Mouse (Mus musculus): ENCODE results near the gene Tlk1. TPM values are rescaled to one million over a fixed set of nuclear protein-coding genes. Genes with fewer than 3 reads are reported as not detected.

Tlk1 gene
- polyA plus RNA-seq, 1 experiment from 2014 or later, result 16.5 TPM

DNA sequence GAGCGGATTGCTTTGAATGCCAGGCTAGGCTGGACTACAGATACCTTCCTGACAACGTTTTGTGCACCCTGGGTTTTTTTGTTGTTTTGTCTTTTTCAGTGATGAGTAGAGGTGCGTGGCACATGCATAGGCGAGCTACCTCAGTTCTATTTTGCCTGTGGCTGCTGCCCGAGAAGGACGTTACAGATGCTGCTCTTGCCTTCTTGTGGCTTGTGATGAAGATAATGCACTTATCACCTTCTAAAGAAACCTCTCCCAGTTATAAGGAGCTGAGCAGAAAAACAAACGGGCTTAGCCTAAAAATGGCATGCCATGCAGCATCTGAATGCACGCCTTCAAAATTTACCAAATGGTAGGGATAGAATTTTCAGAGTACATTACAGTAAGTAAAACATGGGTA lies 2.3 kb upstream of the Tlk1 start:
- Histone ChIP-seq H3K27me3 (ENCODE audit: control insufficient read depth, insufficient read depth, low read depth, low read length) (no peaks in the 10 kb centered on the region), H3K27ac (ENCODE audit: low read length) (peak overlapping the region; percentile 100), H3K36me3 (ENCODE audit: control insufficient read depth, insufficient read depth) (no peaks in the 10 kb centered on the region), H3K9me3 (replicated peaks; ENCODE audit: control insufficient read depth, low read length) (no peaks in the 10 kb centered on the region), H3K9ac (ENCODE audit: low read depth, low read length) (peak overlapping the region; percentile 64), H3K4me1 (ENCODE audit: control insufficient read depth, low read depth, low read length) (peaks cover 50% of the 10 kb centered on the region), H3K4me2 (ENCODE audit: low read depth, low read length) (peak overlapping the region; percentile 63), H3K4me3 (ENCODE audit: low read depth, low read length) (peak overlapping the region; percentile 29)
- no peak for ATAC-seq (ENCODE audit: low read depth)
- WGBS (ENCODE audit: insufficient replicate concordance), result 25% methylated on average over 8 of the region's 8 CpGs

DNA sequence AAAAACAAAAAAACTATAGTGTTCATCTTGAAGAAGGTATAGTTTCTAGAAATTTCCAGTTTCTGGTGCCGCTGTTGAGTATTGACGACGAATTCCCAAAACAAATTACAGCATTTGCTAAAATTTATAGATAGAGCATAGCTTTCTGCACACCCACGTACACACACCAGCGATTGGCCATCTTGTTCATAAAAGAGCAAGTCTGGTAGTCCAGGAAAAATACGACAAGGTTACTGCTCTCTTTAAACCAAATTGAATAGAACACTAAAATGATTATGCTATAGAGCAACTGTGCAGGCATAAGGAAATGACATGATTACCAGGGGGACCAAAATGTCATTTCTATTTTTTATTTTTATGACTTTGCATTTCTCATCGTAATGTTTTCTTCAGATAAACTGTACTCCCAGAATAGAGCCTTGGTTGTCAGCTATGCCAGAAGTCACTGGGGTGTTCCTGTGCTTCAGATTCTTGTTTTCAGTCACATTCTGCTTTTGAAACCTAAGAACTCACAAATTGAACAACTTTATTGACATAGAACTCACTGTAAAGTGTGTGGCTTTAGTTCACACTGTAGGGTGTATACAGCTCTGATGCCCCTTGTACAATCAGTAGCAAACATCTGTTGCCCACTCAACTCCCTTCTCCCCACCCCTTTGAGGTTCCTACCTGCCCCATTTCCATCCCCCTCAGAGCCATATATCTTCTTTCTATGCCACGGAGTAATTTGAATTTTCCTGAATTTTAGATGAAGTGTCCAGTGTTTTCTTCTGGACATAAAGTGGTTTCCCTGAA lies 1.1 kb upstream of the Tlk1 start:
- Histone ChIP-seq H3K4me2 (ENCODE audit: low read depth, low read length) (peak overlapping the region; percentile 63), H3K9ac (ENCODE audit: low read depth, low read length) (peak overlapping the region; percentile 64), H3K9me3 (replicated peaks; ENCODE audit: control insufficient read depth, low read length) (no peaks in the 10 kb centered on the region), H3K27me3 (ENCODE audit: control insufficient read depth, insufficient read depth, low read depth, low read length) (no peaks in the 10 kb centered on the region), H3K27ac (ENCODE audit: low read length) (peak overlapping the region; percentile 100), H3K36me3 (ENCODE audit: control insufficient read depth, insufficient read depth) (no peaks in the 10 kb centered on the region), H3K4me1 (ENCODE audit: control insufficient read depth, low read depth, low read length) (peaks cover 53% of the 10 kb centered on the region), H3K4me3 (ENCODE audit: low read depth, low read length) (peak overlapping the region; percentile 96)
- peak; percentile 64 for ATAC-seq (ENCODE audit: low read depth)
- 33% methylated on average over 8 of the region's 8 CpGs for WGBS (ENCODE audit: insufficient replicate concordance)

DNA sequence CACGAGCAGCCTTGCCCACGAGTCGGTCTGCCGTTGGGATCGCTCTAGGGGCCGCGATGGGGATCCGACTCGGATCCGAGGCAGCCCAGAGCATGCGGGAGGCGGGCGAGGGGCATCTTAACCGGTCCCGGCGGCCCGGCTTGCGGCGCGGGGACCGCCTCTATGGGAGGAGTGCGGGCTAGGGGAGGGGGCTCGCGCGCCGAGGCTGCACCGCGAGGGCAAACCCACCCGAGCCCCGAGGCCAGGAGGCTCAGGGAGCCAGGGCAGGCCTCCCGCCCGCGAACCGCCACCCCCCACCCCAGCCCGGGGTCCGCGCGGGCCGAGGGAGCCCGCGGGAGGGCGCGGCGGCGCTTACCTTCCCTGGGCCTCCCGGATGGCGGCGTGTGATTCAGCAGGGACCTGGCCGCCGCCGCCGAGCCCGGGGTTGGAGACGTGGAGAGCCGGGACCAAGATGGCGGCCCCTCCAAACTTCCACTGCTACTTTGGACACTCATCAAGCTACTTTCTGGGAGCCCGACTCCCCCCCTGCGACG lies 624 bp downstream of the Tlk1 start:
- under 1% methylated on average over 49 of the region's 59 CpGs for WGBS (ENCODE audit: insufficient replicate concordance)
- Histone ChIP-seq H3K27me3 (ENCODE audit: control insufficient read depth, insufficient read depth, low read depth, low read length) (no peaks in the 10 kb centered on the region), H3K36me3 (ENCODE audit: control insufficient read depth, insufficient read depth) (no peaks in the 10 kb centered on the region), H3K9ac (ENCODE audit: low read depth, low read length) (peak overlapping the region; percentile 99), H3K4me2 (ENCODE audit: low read depth, low read length) (peak overlapping the region; percentile 68), H3K9me3 (replicated peaks; ENCODE audit: control insufficient read depth, low read length) (no peaks in the 10 kb centered on the region), H3K4me3 (ENCODE audit: low read depth, low read length) (peak overlapping the region; percentile 96), H3K4me1 (ENCODE audit: control insufficient read depth, low read depth, low read length) (peaks cover 36% of the 10 kb centered on the region), H3K27ac (ENCODE audit: low read length) (peak overlapping the region; percentile 100)
- ATAC-seq (ENCODE audit: low read depth), result peak; percentile 25

DNA sequence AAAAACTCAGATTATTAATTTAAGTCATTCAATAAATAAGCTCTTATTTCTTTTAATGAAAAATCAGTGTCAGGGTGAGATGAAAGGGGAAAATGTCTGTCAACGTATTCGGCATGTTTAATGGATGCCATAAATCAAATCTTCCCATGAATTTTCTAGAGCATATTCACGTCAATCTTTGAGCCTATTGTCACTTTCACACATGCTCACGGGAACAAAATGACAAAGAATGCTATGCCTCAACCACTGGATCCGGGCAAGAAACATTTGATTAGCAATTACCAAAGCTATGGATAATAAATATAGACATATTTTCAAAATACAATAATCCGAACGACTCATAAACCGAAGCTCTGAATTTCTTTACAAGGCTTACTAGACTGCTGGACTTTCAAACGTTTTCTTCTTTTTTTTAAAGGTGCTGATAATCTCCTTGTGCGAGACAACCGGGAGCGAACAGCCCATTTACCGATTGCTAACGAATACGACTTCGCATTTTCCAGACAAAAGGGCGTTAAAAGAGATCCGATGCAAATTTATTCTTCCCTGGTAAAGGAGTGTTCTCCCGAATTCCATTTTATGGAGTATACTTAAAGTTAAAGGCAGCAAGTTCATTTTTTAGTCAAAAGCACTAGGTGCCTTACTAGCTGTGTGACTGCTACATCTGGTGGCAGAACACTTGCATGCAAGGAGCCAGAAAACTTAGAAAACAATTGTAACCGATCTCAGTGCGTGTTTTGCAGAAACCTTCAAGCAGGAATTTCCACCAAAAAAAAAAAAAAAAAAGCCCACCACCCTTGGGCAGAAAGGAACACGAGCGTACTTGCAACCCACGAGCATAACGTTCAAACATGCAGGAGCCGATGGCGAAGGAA lies 1.4 kb downstream of the Tlk1 start:
- 1% methylated on average over 27 of the region's 27 CpGs for WGBS (ENCODE audit: insufficient replicate concordance)
- H3K4me2 ChIP-seq (ENCODE audit: low read depth, low read length), result peak overlapping the region; percentile 68
- H3K9ac ChIP-seq (ENCODE audit: low read depth, low read length), result peak overlapping the region; percentile 99
- H3K36me3 ChIP-seq (ENCODE audit: control insufficient read depth, insufficient read depth), result no peaks in the 10 kb centered on the region
- H3K27me3 ChIP-seq (ENCODE audit: control insufficient read depth, insufficient read depth, low read depth, low read length), result no peaks in the 10 kb centered on the region
- peak overlapping the region; percentile 96 for H3K4me3 ChIP-seq (ENCODE audit: low read depth, low read length)
- peak overlapping the region; percentile 100 for H3K27ac ChIP-seq (ENCODE audit: low read length)
- no peak for ATAC-seq (ENCODE audit: low read depth)
- peaks cover 29% of the 10 kb centered on the region for H3K4me1 ChIP-seq (ENCODE audit: control insufficient read depth, low read depth, low read length)
- H3K9me3 ChIP-seq (replicated peaks; ENCODE audit: control insufficient read depth, low read length), result no peaks in the 10 kb centered on the region

DNA sequence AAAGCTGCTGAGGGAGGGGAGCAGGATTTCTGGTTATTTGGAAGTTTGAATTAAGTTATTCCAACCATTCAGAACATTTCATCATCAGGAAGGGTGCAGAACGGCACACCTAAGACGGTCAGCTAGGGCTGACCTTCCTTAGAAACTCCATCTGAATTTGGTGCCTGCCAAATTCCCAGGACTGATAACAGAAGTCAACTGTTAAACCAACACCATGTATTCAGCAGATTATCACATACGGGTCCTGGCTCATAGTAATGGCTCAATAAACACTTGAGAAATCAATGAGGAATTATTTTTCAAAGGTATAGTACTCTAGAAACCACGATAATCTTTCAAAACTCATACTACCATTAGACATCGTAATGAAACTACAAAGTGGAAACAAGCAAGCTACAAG lies 2.1 kb downstream of the Tlk1 start:
- WGBS (ENCODE audit: insufficient replicate concordance), result 10% methylated on average over 5 of the region's 5 CpGs
- Histone ChIP-seq H3K4me3 (ENCODE audit: low read depth, low read length) (peak overlapping the region; percentile 96), H3K9ac (ENCODE audit: low read depth, low read length) (peak overlapping the region; percentile 48), H3K36me3 (ENCODE audit: control insufficient read depth, insufficient read depth) (no peaks in the 10 kb centered on the region), H3K4me2 (ENCODE audit: low read depth, low read length) (peak overlapping the region; percentile 68), H3K4me1 (ENCODE audit: control insufficient read depth, low read depth, low read length) (peaks cover 21% of the 10 kb centered on the region), H3K27ac (ENCODE audit: low read length) (0 out of 2 replicates have a peak overlapping the region, but pooled peaks have one; percentile 36), H3K9me3 (replicated peaks; ENCODE audit: control insufficient read depth, low read length) (no peaks in the 10 kb centered on the region), H3K27me3 (ENCODE audit: control insufficient read depth, insufficient read depth, low read depth, low read length) (no peaks in the 10 kb centered on the region)
- ATAC-seq (ENCODE audit: low read depth), result no peak

DNA sequence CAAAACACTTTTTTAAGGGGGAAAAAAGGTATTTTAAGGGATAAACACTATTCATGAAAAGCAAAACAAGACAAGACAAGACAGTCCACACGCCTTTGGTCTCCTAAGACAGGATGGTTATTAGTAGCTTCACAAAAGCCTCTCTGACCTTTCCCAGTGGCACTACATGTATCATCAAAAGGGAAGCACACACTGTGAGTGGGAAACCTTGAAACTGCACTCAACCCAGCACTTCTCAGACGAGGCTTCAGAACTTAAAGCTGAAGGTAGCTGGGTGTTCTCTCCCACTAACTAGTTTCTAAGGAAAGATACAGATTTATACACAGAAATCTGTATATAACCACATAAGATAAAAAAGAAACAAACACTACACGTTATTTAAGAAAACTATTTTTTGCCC lies 8.6 kb downstream of the Tlk1 start:
- Histone ChIP-seq H3K9me3 (replicated peaks; ENCODE audit: control insufficient read depth, low read length) (no peaks in the 10 kb centered on the region), H3K4me3 (ENCODE audit: low read depth, low read length) (no peak overlapping the region), H3K4me2 (ENCODE audit: low read depth, low read length) (no peak overlapping the region), H3K27me3 (ENCODE audit: control insufficient read depth, insufficient read depth, low read depth, low read length) (no peaks in the 10 kb centered on the region), H3K27ac (ENCODE audit: low read length) (no peak overlapping the region), H3K4me1 (ENCODE audit: control insufficient read depth, low read depth, low read length) (peaks cover 7% of the 10 kb centered on the region), H3K36me3 (ENCODE audit: control insufficient read depth, insufficient read depth) (no peaks in the 10 kb centered on the region), H3K9ac (ENCODE audit: low read depth, low read length) (no peak overlapping the region)
- no peak for ATAC-seq (ENCODE audit: low read depth)
- 62% methylated on average over 3 of the region's 3 CpGs for WGBS (ENCODE audit: insufficient replicate concordance)

DNA sequence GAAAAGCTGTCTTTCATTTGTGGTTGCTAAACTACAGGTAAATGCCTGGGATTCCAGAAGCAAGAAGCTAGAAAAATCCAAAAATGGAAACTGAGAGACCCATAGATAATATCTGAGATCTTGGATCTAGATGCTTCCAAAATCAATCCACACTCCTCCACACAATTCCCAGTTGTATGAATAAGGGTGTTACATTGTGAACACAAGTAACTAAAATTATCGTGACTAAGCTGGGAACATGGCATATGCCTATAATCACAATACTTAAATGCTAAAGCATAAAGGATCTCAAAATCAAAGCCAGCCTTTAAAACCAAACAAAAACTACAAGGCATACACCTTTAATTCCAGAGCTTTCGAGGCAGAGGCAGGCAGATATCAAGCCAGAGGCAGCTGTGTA lies 9.5 kb downstream of the Tlk1 start:
- Histone ChIP-seq H3K27me3 (ENCODE audit: control insufficient read depth, insufficient read depth, low read depth, low read length) (no peaks in the 10 kb centered on the region), H3K4me1 (ENCODE audit: control insufficient read depth, low read depth, low read length) (peaks cover 6% of the 10 kb centered on the region), H3K27ac (ENCODE audit: low read length) (no peak overlapping the region), H3K4me3 (ENCODE audit: low read depth, low read length) (no peak overlapping the region), H3K4me2 (ENCODE audit: low read depth, low read length) (no peak overlapping the region), H3K36me3 (ENCODE audit: control insufficient read depth, insufficient read depth) (no peaks in the 10 kb centered on the region), H3K9me3 (replicated peaks; ENCODE audit: control insufficient read depth, low read length) (no peaks in the 10 kb centered on the region), H3K9ac (ENCODE audit: low read depth, low read length) (no peak overlapping the region)
- ATAC-seq (ENCODE audit: low read depth), result no peak
- WGBS (ENCODE audit: insufficient replicate concordance), result 82% methylated on average over 2 of the region's 2 CpGs

DNA sequence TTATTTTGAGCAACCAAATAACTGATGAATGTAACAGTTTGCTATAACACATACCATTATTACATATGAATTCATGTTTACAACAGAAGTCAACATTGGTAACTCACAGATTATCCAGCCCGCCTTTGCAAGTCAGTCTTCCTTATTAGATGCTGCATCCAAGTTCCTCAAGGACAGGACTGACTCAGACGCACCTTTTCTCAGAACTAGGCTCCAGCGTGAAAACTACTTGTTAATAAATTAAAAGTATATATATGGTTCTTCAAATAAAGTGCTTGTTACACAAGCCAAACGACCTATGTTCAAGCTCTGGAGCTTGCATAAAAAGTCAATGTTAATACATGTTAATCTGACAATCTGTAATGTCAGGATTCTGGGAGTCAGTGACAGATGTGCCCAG lies 11.9 kb downstream of the Tlk1 start:
- H3K4me3 ChIP-seq (ENCODE audit: low read depth, low read length), result no peak overlapping the region
- ATAC-seq (ENCODE audit: low read depth), result no peak
- no peak overlapping the region for H3K9ac ChIP-seq (ENCODE audit: low read depth, low read length)
- H3K27ac ChIP-seq (ENCODE audit: low read length), result no peak overlapping the region; the same call in 1 of the 2 replicates
- no peaks in the 10 kb centered on the region for H3K9me3 ChIP-seq (replicated peaks; ENCODE audit: control insufficient read depth, low read length)
- H3K36me3 ChIP-seq (ENCODE audit: control insufficient read depth, insufficient read depth), result no peaks in the 10 kb centered on the region
- no peaks in the 10 kb centered on the region for H3K27me3 ChIP-seq (ENCODE audit: control insufficient read depth, insufficient read depth, low read depth, low read length)
- peaks cover 10% of the 10 kb centered on the region for H3K4me1 ChIP-seq (ENCODE audit: control insufficient read depth, low read depth, low read length)
- H3K4me2 ChIP-seq (ENCODE audit: low read depth, low read length), result no peak overlapping the region
- WGBS (ENCODE audit: insufficient replicate concordance), result 80% methylated on average over 4 of the region's 4 CpGs
